Mouse (Mus musculus) kidney, adult 11 months (tissue): ENCODE data around the gene Calcoco2.

Experiments used
- DNase-seq: peaks from one replicate; pipeline ENCODE4 v3.0.0; 2022

The Calcoco2 gene

DNA sequence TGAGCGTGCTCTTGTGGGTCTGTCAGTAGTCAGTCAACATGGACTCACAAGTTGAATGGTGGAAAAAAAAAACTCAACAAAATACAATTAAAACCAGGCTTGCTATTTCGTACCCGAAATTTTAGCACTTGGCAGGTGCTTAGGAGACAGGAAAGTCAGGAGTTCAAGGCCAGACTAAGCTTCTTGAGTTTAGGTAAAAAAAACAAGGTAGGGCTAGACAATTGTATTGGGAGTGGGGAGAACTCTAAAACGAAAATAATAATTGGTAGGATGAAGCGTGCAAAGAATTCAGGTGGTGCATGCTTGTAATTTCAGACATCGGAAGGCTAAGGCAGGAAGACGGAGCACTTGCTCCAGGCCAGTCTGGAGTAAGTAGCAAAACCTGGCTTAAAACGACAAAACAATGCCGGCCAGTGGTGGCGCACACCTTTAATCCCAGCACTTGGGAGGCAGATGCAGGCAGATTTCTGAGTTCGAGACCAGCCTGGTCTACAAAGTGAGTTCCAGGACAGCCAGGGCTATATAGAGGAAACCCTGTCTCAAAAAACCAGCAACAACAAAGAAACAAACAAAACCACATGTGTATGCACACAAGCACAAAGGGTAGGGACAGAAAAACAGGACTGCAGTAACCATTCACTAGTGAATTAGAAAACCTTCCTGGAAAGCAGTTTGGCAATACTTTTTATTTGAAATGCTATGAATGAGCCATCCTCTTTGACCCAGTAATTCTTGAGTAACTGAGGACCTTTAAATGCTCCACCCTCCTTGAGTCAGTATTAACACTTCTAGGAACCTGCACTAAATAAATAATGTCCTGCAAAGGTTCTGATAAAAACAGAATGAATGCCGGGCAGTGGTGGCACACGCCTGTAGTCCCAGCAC is 35.3 kb downstream of the Calcoco2 start:
- no peak for DNase-seq

DNA sequence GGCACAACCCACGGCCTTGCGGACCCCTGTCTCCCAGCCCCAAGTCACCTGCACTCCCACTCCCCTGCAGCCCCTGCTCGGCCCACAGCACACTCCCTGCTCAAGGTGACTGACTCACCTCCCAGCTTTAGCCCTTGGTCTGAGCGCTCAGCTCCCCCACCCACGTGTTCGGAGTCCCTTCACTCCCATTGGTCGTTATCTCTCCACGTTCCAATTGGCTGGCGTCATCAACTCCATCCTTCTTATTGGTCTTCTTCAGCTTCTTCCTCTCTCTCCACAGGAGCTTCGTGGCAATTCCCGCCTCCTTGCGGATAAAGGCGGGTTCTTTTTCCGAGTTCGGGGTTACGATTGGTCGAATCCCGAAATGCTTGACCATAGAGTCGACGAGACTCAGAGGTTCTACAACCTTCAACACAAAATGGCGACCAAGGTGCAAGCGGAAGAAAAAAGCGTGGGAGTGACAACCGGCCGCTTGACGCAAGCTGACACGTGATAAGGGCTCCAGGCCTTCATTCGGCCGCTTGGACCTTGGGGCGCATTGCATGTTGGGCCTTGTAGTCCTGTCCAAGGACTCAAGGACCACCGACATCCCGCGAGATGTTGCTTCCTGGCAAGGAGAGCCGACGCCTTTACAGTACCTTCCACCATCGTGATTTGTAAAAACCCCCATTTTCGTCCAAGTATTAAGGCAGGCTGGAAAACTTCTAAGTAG is 36.1 kb downstream of the Calcoco2 start, which contains the start of gene Atp5g1:
Gene Atp5g1 (minus strand): TSS at position 162 of the 712 bp plus-strand sequence.
- peak; percentile 100 for DNase-seq

GRCm38 (mm10) chr11:96075177-96075508 is 36.6 kb downstream of the Calcoco2 start:
- no peak for DNase-seq

DNA sequence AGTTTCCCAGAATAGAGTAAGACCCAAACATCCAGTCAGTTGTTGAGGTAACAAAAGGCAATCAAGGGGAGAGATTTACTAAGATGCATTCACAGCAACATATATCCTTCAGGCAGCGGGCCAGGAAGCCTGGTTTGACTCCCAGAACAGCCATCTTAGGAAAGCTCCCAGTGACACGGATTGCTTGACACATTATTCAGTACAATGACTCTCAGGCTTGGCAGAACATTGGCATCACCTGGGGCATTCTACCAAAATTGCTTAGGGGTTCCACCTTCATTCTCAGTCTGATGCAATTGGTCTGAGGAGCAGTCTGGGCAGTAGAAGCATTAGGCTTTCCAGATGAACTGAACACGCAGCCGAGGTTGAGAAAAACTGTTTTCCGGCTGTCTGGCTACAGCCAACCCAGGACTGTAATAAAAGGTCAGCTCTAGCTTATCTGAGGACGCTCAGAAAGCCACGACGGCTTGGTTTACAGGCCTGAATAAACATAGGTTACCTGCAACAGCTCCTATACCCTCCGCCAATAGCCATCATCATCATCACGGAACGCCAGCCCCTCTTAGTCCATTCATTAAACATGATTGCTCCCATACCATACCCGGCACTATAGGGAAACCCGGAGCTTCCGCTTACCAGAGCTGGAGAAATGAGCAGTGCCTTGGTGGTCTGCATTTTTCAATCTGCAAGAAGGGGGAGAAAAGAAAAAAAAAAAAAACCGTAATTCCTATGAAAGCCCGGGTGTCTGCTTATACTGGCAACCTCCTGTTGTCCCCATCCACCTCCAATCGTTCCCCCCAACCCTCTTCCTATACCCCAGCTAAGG is 37.2 kb downstream of the Calcoco2 start:
- peak; percentile 34 for DNase-seq

DNA sequence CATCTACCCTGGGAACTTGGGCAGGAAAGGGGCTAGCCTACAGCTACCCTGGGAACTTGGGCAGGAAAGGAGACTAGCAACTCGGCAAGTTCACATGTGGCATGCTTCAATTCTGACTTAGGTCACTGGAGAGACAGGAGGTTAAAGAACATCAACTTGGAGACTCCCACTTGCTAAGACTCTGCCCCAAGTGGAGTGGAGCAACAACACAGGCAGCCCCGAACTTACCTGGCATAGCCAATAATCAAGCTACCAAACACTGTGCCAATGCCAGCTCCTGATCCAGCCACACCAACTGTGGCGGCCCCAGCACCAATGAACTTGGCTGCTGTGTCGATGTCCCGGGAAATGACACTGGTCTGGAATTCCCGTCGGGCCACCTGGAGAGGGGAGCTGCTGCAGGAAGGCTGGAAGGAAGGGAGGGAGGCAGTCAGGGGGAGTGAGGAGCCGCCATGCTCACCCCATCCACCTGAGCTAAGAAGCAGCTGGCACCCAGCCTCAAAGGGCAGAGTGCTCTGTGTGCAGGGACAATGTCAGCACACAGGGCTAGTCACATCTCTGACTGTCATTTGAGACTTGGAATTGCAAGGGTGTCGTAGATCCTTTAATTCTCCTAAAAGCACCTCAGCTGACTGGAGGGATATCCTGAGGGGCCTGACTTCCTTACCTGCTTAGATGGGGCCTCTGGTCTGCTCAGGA is 38.3 kb downstream of the Calcoco2 start:
- DNase-seq = no peak

DNA sequence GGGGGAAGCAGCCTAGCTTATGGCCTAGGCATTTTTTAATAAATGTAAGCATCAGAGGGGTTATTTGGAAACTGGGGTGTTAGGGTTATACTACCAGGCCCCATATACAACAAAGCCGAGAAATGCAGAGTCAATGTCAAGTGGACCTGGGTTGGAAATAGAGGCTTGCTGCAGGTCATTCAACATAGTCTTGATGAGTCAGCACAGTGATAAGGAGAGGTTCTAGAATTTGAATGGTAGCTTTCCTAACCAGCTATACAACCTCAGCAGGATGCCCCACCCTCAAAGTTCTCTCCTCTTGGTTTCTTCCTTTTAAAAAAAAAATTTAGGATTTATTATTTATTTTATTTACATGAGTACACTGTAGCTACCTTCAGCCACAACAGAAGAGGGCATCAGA is 40.8 kb downstream of the Calcoco2 start:
- DNase-seq = no peak

DNA sequence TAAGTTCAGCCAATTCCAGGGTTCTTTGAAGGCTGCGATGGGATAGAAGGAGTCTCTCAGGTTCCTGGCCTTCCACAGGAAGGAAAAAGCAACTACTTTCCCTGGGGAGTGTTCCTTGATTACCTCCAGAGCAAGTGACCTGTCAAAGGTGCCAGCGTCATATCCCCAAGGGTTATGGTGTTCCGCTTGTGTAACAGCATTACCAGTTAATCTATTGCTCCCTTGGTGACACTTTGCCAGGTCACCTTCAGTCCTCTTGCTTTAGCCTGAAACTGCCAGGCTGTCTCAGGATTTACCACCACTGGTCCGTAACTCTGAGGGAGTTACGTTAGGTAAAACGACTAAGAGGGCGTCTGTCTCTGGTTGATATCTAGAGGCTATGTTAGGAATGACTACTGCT is 41.4 kb downstream of the Calcoco2 start:
- no peak for DNase-seq

DNA sequence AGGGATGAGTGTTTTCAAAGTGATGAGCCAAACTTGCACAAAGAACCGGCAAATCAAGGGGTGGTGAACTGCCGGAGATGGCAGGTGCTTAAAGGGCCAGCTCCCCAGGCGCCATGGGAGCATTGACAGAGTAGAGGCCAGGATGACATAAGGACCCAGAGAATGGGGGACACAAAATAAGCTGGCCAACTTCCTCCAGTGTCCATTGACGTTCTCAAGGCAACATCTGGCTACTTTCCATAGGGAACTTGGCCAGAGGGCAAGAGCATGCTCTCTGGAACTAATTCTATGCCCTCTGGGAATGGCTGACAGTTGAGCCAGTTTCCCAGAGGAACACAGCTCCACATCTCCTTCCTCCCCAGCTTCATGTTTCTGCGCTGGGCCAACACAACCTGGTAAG is 43.5 kb downstream of the Calcoco2 start:
- no peak for DNase-seq

- peak; percentile 95 for DNase-seq
These were observed 46.4 kb downstream of the Calcoco2 start, which contains the start of gene Ube2z for GRCm38 (mm10) chr11:96065215-96065911. Gene Ube2z, minus strand, starts transcription at chr11:96065388.

DNA sequence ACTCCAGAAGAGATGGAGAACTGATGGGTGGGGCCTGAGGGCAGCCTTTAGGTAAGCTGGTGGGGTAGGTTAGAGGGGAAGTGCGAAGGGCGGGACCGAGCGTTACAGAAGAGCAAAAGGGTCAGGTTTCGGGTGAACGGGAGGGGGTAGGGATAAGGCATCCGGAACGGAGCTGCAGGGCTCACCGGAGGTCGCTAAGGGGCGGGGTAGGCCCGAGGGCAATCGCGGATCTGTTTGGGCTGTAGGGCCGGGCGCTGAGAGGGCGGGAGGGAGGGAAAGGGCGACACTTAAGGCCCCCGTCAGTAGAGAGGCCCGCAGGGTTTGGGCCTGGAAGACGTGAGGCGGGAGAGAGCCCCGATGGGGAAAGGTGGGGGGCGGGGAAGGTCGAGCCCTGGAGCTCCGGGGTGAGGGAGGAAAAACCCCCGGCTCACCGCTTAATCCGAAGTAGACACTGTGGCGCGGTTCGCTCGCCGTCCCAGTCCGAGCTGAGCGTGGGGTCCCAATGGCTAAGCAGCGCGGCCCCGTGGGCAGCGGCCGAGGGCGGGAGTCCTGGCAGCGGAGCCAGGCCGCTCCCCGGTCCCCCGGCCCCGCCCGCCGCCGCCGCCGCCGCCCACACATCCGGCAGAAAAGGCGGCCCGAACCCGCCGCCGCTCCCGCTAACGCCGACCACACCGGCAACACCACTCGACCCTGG is 47.1 kb downstream of the Calcoco2 start:
- DNase-seq = peak; percentile 36

DNA sequence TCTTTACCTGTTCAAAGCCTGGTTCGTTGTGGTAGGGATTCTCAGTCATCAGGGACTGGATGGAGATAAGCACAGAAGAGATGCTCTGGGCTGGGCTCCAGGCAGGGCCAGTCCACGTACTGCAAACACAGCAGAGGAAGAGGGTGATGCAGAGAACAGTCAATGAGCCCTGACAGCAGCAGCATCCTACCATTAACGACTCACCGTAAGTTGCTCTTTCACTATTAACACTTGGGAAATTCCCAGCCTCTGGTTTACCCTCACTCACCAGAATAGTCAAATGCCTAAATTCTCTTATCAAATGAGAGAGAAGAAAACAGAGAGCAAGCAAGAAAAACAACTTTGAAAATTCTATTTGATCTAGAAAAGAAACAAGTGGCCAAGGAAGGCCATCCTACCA is 53.5 kb downstream of the Calcoco2 start:
- no peak for DNase-seq

DNA sequence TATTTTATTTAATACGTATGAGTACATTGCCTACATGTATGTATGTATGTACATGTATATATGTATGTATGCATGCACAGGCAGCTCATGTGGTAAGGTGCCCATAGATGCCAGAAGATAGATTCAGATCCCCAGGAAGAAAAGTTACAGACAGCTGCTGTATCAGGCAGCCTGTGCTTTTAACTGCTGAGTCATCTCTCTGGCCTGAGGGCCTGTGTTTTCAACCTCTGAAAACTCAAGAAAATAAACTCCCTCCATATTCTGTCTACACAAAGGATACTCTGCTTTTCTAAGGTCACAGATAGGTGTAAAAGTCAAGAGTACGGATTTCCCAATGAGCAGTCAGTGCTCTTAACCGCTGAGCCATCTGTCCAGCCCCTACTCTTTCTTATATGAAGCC is 60.9 kb downstream of the Calcoco2 start:
- DNase-seq = no peak

- no peak for DNase-seq
These were observed 61.8 kb downstream of the Calcoco2 start for GRCm38 (mm10) chr11:96049939-96050338.
